Mouse (Mus musculus): ENCODE results near the gene Snx30. TPM values are rescaled to one million over a fixed set of nuclear protein-coding genes. Genes with fewer than 3 reads are reported as not detected.

Snx30 gene
- 9.9 TPM for polyA plus RNA-seq (2017; shearing (Covaris generic))

DNA sequence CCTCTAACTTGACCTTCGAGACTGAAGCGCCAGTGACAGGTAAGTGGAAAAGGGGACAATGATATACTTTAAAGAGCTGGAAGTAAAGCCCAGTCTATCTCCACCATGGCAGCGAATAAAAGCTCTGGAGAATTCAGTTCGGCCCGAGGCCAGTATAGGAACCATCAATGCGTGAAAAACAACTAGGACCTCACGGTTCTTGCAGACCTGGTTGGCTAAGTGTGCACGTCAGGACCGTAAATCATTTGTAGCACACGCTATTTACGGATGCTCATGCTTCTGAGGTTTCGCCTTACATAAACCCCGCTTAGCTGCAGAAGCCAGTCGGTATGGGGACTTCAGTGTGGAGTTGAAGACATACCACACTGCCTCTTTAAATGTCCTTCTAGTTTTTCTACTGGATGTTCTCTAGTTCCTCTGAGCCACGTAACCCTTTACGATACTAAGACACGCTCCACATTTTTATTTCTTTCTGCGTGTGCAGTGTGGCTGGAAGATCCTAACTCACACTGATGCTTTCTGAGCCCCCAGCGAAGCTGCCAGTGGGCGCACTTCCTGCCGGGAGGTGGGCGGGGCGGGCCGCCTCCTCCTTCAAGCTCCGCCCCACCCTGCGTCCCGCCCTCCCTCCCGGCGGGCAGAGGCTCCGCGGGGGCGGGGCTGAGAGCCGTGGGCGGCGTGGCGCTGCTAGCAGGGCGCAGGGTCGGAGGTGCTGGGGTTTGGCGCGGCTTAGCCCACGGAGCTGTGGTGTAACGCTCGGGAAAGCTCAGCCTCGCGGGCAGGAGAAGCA lies at the start of gene Snx30:
TSS of gene Snx30 (plus strand) at position 660 of the 787 bp plus-strand sequence.

DNA sequence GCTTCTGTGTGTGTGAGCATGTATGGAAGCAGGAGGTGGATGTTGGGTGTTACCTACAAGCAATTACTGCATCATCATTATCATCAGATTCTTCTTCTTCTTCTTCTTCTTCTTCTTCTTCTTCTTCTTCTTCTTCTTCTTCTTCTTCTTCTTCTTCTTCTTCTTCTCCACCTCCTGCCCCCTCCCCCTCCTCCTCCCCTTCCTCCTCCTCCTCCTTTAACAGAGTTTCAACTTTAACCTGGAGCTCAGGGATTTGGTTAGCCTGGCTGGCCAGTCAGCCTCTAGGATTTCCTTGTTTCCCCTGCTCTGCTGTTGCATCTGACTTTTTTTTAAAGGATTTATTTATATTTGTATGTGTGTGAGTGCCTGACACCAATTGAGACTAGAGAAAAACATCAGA lies 4.2 kb upstream of the Snx30 start, which contains the start of gene Inip:
TSS of gene Inip (minus strand) at position 101 of the 400 bp plus-strand sequence.

DNA sequence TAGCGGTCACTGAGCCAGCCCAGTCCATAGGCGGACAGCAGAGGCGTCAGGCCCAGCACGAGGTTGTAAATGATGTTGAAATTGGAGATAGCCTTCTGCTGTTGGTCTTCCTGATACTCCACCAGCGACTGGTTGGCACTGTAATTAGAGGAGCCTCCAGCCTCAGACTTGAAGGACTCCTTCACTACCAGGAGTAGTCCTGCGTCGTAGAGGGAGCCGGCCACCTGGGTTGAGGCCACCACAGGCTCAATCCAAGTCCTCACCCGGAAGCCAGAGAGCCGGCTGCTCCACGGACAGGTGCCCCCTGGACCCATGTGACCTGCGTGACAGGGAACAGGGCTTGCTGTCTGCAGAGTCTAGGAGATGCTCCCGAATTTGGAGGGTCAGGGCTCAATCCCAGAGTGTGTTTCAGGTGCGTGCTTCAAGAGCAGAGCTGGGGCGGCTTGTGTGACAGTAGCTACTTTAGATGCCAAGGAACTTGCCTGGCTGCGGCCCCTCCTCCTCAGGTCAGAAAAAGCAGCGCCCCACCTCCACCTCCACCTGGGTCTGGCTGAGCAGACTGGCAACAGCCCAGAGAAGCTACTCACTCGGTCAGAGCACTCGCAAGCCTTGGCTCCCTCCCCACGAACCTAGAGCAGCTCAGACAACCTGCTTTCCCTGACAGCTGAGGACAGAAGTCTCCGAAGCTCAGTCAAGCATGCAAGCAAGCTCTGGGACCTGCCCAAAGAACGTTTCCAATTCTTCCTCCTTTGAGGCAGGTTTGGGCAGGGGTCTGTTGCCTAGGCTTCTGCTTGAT lies 109.2 kb downstream of the Snx30 start, which contains the start of gene Slc46a2:
TSS of gene Slc46a2 (minus strand) at position 449 of the 796 bp plus-strand sequence.

Other genes starting within 250 kb of the Snx30 start
- 44.2 TPM for gene Hsdl2, start 224.3 kb upstream of the Snx30 start, polyA plus RNA-seq (2017; shearing (Covaris generic))
- 22.1 TPM for gene E130308A19Rik, start 179.6 kb upstream of the Snx30 start, polyA plus RNA-seq (2017; shearing (Covaris generic))
- gene Inip, start 4.3 kb upstream of the Snx30 start, polyA plus RNA-seq (2017; shearing (Covaris generic)), result 60.9 TPM
- 0.06 TPM for gene Slc46a2, start 109.2 kb downstream of the Snx30 start, polyA plus RNA-seq (2017; shearing (Covaris generic))
- not detected for gene Mup4, start 154.9 kb downstream of the Snx30 start, polyA plus RNA-seq (2017; shearing (Covaris generic))
- not detected for gene Mup6, start 158.5 kb downstream of the Snx30 start, polyA plus RNA-seq (2017; shearing (Covaris generic))

Data from CD4-positive, CD25-positive, alpha-beta regulatory T cell (primary cell).